Mouse (Mus musculus): Measurements from ENCODE around the gene Rev1. TPM values are rescaled to one million over a fixed set of nuclear protein-coding genes. Genes with fewer than 3 reads are reported as not detected.

Gene Rev1
- polyA plus RNA-seq, 2 experiments, result 23.4 to 29.9 TPM

DNA sequence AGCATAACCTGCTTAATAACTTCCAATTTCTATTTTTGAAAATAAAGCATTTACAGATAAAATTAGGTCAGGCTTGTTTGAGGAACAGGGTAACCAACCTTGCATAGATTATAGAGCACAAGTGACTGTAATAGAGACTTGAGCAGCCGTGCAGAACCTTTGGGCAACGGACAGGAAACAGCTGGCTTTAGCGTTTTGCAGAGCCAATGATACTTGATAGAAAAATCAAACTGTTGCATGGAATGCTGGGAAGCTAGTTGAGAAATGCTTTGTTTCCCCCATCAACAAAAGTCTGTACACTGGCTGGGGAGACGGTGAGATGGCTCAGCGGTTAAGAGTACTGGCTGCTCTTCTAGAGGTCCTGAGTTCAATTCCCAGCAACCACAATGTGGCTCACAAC, 20.5 kb upstream of the Rev1 start:
- Histone ChIP-seq H3K9me3 (ENCODE audit: control insufficient read depth, low read length) (no peaks in the 10 kb centered on the region), H3K27me3 (ENCODE audit: control insufficient read depth, insufficient read depth, low read length) (no peaks in the 10 kb centered on the region), H3K4me3 (replicated peaks; ENCODE audit: low read length) (no peak overlapping the region), H3K27ac (replicated peaks; ENCODE audit: low read depth, low read length) (no peak overlapping the region), H3K36me3 (ENCODE audit: control insufficient read depth, insufficient read depth, low read length) (no peaks in the 10 kb centered on the region), H3K9ac (ENCODE audit: low read depth, low read length, severe bottlenecking) (no peak overlapping the region), H3K4me1 (ENCODE audit: control insufficient read depth, insufficient read depth, low read length) (no peaks in the 10 kb centered on the region), H3K4me2 (replicated peaks; ENCODE audit: low read depth, low read length, severe bottlenecking) (no peak overlapping the region)
- DNase-seq (ENCODE audit: low spot score), result no peak
- 74% methylated on average over 5 of the region's 5 CpGs for WGBS
- no peak for ATAC-seq (ENCODE audit: low FRiP score, low read depth)
- no peak for TF ChIP-seq POLR2A (IDR thresholded peaks at IDR 0.05; ENCODE audit: borderline replicate concordance, extremely low read depth, insufficient read depth, insufficient read length)

DNA sequence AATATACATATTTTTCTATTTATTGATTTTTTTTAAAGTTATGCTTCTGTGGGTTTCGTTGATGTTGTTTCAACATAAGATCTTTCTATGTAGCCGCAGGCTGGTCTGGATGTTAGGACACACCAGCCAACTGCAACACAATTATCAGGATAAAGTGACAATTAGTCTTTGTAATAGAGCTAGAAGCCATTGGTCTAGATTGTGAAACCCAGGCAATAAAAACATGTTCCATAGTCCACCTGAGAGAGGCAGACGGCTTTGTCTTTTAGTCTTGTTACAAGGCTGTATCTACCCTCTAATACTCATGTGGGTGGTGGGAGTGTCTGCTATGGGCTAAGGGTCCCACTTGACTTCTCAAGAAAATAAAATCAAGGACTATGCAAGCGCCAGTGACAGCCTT, 16.4 kb upstream of the Rev1 start:
- Histone ChIP-seq H3K9me3 (ENCODE audit: control insufficient read depth, low read length) (no peaks in the 10 kb centered on the region), H3K27me3 (ENCODE audit: control insufficient read depth, insufficient read depth, low read length) (no peaks in the 10 kb centered on the region), H3K9ac (ENCODE audit: low read depth, low read length, severe bottlenecking) (no peak overlapping the region), H3K36me3 (ENCODE audit: control insufficient read depth, insufficient read depth, low read length) (no peaks in the 10 kb centered on the region), H3K27ac (replicated peaks; ENCODE audit: low read depth, low read length) (no peak overlapping the region), H3K4me1 (ENCODE audit: control insufficient read depth, insufficient read depth, low read length) (no peaks in the 10 kb centered on the region), H3K4me2 (replicated peaks; ENCODE audit: low read depth, low read length, severe bottlenecking) (no peak overlapping the region), H3K4me3 (replicated peaks; ENCODE audit: low read length) (no peak overlapping the region)
- ATAC-seq (ENCODE audit: low FRiP score, low read depth), result no peak
- DNase-seq (ENCODE audit: low spot score), result no peak
- WGBS, result 89% methylated on average over 4 of the region's 4 CpGs
- TF ChIP-seq POLR2A (IDR thresholded peaks at IDR 0.05; ENCODE audit: borderline replicate concordance, extremely low read depth, insufficient read depth, insufficient read length), result no peak

DNA sequence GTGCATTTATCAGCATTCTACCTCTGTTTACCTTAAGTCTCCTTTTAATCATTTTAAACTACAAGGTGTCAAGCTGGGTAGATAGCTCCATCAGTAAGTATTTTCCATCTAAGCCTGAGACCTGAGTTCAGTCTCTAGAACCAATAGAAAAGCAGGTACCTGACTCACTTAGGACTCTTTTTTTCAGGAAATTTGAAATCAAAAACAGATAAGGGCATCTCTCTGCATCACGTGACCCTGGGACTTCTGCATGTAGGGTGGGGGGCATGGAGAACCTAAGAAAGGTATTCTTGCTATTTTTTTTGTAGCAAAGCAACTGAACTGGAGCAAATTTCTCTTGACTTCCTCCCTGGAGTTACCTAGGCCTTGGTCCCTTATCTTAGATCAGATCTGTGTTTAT, 11.8 kb upstream of the Rev1 start:
- H3K4me3 ChIP-seq (replicated peaks; ENCODE audit: low read length), result no peak overlapping the region
- no peak for TF ChIP-seq POLR2A (IDR thresholded peaks at IDR 0.05; ENCODE audit: borderline replicate concordance, extremely low read depth, insufficient read depth, insufficient read length)
- H3K9ac ChIP-seq (ENCODE audit: low read depth, low read length, severe bottlenecking), result no peak overlapping the region
- no peaks in the 10 kb centered on the region for H3K9me3 ChIP-seq (ENCODE audit: control insufficient read depth, low read length)
- H3K36me3 ChIP-seq (ENCODE audit: control insufficient read depth, insufficient read depth, low read length), result no peaks in the 10 kb centered on the region
- no peak for ATAC-seq (ENCODE audit: low FRiP score, low read depth)
- no peak for DNase-seq (ENCODE audit: low spot score)
- 78% methylated on average over 1 of the region's 1 CpGs for WGBS
- no peak overlapping the region for H3K27ac ChIP-seq (replicated peaks; ENCODE audit: low read depth, low read length)
- no peak overlapping the region for H3K4me2 ChIP-seq (replicated peaks; ENCODE audit: low read depth, low read length, severe bottlenecking)
- no peaks in the 10 kb centered on the region for H3K4me1 ChIP-seq (ENCODE audit: control insufficient read depth, insufficient read depth, low read length)
- no peaks in the 10 kb centered on the region for H3K27me3 ChIP-seq (ENCODE audit: control insufficient read depth, insufficient read depth, low read length)

DNA sequence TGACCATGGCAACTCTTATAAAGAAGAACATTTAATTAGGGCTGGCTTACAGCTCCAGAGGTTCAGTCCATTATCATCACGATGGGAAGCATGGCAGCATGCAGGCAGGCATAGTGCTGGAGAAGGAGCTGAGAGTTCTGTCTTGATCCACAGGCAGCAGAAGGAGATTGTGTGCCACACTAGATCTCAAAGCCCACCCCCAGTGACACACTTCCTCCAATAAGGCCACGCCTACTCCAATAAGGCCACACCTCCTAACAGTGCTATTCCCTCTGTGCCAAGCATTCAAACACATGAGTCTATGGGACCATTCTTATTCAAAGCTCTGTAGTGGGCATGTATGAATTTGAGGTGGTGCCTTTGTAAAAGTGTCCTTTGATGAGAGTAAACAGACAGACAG, 11.3 kb upstream of the Rev1 start:
- no peak for TF ChIP-seq POLR2A (IDR thresholded peaks at IDR 0.05; ENCODE audit: borderline replicate concordance, extremely low read depth, insufficient read depth, insufficient read length)
- 88% methylated on average over 2 of the region's 2 CpGs for WGBS
- Histone ChIP-seq H3K27ac (replicated peaks; ENCODE audit: low read depth, low read length) (no peak overlapping the region), H3K36me3 (ENCODE audit: control insufficient read depth, insufficient read depth, low read length) (no peaks in the 10 kb centered on the region), H3K4me1 (ENCODE audit: control insufficient read depth, insufficient read depth, low read length) (no peaks in the 10 kb centered on the region), H3K9me3 (ENCODE audit: control insufficient read depth, low read length) (no peaks in the 10 kb centered on the region), H3K4me2 (replicated peaks; ENCODE audit: low read depth, low read length, severe bottlenecking) (no peak overlapping the region), H3K27me3 (ENCODE audit: control insufficient read depth, insufficient read depth, low read length) (no peaks in the 10 kb centered on the region), H3K9ac (ENCODE audit: low read depth, low read length, severe bottlenecking) (no peak overlapping the region), H3K4me3 (replicated peaks; ENCODE audit: low read length) (no peak overlapping the region)
- no peak for DNase-seq (ENCODE audit: low spot score)
- ATAC-seq (ENCODE audit: low FRiP score, low read depth), result no peak

DNA sequence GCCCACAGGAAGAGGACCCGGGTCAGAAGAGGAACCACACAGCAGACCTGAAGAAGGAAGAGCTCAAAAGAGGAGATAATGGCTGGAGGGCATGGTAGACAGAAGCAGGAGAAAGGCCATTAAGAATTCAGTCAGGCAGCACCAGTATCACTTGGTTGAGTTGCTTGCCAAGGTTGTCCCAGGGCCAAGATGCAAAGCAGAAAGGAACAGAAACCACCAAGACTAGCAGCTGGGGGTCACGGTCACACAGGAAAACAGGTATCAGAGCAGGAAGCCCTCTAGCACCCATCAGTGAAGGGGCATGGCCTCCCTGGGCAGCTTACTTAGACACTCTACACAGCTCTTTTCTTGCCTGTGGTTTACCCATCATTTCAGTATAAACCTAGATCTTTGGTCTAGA, 9.8 kb upstream of the Rev1 start:
- Histone ChIP-seq H3K36me3 (ENCODE audit: control insufficient read depth, insufficient read depth, low read length) (no peaks in the 10 kb centered on the region), H3K9ac (ENCODE audit: low read depth, low read length, severe bottlenecking) (no peak overlapping the region), H3K4me1 (ENCODE audit: control insufficient read depth, insufficient read depth, low read length) (no peaks in the 10 kb centered on the region), H3K4me3 (replicated peaks; ENCODE audit: low read length) (no peak overlapping the region), H3K9me3 (ENCODE audit: control insufficient read depth, low read length) (no peaks in the 10 kb centered on the region), H3K4me2 (replicated peaks; ENCODE audit: low read depth, low read length, severe bottlenecking) (no peak overlapping the region), H3K27me3 (ENCODE audit: control insufficient read depth, insufficient read depth, low read length) (no peaks in the 10 kb centered on the region), H3K27ac (replicated peaks; ENCODE audit: low read depth, low read length) (no peak overlapping the region)
- DNase-seq (ENCODE audit: low spot score) (no peak), ATAC-seq (ENCODE audit: low FRiP score, low read depth) (no peak)
- no peak for TF ChIP-seq POLR2A (IDR thresholded peaks at IDR 0.05; ENCODE audit: borderline replicate concordance, extremely low read depth, insufficient read depth, insufficient read length)
- WGBS, result 73% methylated on average over 2 of the region's 2 CpGs

DNA sequence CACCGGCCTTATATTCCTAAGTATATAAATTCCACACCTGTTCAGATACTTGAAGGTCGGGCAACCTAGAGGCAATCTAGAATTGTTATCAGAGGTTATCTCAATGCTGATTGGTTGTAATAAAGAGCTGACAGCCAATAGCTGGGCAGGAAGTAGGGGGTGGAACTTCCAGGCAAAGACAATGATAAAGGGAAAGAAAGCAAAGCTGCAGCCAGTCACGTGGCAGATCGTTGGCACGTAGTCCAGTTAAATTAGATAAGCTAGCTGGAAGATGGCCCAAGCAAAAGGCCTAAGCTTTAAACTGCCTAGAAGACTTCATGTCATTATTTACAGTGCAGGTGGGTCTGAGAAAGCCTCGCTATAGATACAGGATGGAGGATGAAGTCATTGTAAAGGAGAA, 3.3 kb upstream of the Rev1 start:
- ATAC-seq (ENCODE audit: low FRiP score, low read depth) (no peak), DNase-seq (ENCODE audit: low spot score) (no peak)
- 74% methylated on average over 6 of the region's 6 CpGs for WGBS

More for the DNA sequence above, 3.3 kb upstream of the Rev1 start:
- no peaks in the 10 kb centered on the region for H3K36me3 ChIP-seq (ENCODE audit: control insufficient read depth, insufficient read depth, low read length)
- H3K4me3 ChIP-seq (replicated peaks; ENCODE audit: low read length), result no peak overlapping the region
- peaks cover 9% of the 10 kb centered on the region for H3K4me1 ChIP-seq (ENCODE audit: control insufficient read depth, insufficient read depth, low read length)
- TF ChIP-seq POLR2A (IDR thresholded peaks at IDR 0.05; ENCODE audit: borderline replicate concordance, extremely low read depth, insufficient read depth, insufficient read length), result no peak
- H3K27me3 ChIP-seq (ENCODE audit: control insufficient read depth, insufficient read depth, low read length), result no peaks in the 10 kb centered on the region
- H3K4me2 ChIP-seq (replicated peaks; ENCODE audit: low read depth, low read length, severe bottlenecking), result no peak overlapping the region
- no peak overlapping the region for H3K9ac ChIP-seq (ENCODE audit: low read depth, low read length, severe bottlenecking)
- no peaks in the 10 kb centered on the region for H3K9me3 ChIP-seq (ENCODE audit: control insufficient read depth, low read length)
- no peak overlapping the region for H3K27ac ChIP-seq (replicated peaks; ENCODE audit: low read depth, low read length)
